Mouse (Mus musculus): ENCODE measurements around the gene Adam12.

Adam12 gene

DNA sequence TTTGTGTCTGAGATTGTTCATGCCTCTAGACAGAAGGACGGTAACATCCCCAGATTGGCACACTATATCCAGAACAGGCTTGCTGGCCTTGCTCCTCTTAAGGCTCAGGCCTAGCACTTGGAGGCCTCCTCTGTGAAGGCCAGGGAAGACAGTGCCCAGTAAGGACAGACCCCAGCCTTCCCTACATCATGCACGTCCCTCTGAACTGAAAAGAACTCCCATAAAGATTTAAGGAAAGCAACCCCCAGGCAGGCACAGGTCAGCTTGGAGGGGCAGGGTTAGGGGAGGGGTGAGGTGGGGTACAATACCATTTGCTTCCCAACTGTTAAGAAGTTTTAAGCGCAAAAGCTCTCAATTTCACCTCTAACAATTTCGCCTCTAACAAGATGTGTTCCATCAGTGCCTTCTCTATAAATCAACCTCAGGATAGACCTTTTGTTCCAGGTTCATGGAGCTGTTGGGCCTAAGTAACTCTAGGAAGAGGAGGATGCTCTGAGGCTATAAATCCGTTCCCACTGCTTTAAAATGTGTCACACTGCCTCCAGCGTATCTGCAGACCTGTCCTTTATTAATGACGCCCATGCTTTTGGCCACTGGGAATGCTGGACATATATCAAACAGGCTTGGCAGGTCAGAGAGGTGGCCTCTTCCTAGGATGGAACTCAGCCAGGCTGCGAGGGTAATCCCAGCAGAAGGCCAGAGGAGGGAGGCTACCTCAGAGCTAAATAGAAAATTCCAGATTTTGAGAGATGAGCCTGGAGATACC lies 150.5 kb downstream of the Adam12 start:
- no peak for DNase-seq (ENCODE audit: low spot score)

DNA sequence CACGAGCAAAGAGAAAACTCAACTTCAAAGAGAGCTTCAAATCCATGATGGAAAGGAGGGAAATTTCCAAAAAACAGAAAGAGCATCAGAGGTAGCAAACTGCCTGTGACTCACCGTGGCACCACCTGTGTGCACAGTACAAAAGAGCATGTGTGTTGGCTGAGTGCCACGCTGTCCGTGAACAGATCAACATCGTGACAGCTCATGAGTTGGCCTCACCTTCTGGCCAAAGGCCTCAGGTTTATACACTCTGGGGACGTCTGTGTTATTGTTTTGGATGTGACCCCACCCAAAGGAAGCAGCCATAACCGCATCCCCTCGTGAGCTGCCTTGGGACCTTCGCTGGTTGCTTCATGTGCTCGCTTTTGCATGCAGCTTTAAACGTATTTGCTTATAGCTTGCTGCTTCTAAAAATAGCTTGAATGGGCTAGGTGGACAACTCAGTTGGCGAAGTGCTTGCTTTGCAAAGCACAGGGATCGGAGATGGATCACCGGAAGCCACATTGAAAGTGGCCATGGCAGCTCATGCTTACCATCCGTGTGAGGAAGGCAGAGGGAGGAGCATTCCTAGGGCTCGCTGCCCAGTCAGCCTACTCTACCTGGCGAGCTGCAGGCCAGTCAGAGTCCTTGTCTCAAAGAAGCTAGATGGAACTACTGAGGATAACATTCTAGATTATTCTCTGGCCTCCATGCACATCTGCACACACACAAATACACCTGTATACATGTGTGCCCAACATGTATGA lies 151.8 kb downstream of the Adam12 start:
- DNase-seq (ENCODE audit: low spot score) = peak; percentile 8

DNA sequence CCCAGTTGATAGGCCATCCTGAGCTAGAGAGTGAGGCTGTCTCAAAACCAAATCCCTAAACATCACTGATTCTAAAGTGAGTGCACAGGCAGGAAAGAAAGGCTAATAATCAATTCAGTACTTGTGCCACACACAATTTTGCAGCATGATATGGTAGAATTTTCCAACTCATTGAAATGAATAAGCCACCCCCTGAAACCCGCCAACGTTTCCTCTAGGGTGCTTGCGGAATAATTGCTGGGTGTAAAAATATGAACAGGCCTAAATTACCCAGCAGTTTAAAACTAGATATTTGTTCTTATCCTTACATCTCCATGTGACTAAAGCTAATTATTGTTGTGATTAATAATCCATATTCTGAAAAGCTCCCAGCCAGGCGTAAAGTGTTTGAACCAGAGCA lies 154.3 kb downstream of the Adam12 start:
- DNase-seq (ENCODE audit: low spot score) = no peak

DNA sequence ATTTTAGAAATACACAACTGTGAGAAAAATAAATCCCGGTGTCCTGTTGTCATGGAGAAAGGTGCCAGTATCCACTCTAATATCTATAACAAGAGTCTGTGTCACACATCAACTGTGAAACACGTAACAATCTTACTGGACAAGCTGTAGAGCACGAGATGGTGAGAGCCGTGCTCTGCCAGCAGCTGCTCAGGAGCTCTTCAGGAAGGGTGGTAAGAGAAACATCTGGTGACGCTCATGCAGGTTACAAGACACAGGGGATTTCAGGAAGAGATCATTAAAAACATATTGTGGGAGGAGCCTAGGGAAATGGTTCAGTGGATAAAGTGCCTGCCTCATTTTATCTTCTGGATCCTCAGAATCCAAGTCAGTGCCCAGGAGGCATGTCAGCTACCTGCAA lies 158.9 kb downstream of the Adam12 start:
- no peak for DNase-seq (ENCODE audit: low spot score)

DNA sequence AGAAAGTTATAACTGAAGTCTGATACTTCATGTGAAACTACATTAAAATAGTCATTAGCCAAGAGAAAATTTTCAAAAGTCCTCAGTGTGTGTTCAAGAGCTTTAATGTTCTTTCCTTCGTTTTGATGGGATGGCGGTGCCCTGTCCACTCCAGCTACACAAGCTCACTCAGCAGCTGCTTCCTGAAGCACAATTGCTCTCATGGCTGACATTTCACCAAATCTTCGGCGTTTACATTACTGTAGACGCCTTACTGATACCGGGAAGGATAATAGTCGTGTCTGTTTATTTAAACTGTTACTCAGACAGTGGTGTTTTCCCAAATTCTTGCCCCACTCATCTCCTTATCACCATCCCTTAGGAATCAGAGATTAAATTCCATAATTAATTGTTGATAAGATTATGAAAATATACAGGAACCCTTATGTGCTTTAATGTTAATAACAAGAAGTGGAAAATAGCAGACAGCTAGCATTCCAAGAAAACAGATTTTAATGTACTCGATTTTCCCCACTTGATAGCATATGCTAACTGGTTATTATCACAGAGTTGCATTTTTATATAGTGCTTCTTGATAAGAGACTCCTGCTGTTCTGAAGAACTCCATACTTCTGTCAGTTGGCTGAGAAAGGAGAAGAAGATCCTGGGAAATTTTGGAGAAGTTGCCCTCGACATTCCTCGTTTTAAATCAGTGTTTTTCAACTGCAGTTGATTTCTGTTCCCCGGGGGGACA lies 160.6 kb downstream of the Adam12 start:
- DNase-seq (ENCODE audit: low spot score) = no peak

DNA sequence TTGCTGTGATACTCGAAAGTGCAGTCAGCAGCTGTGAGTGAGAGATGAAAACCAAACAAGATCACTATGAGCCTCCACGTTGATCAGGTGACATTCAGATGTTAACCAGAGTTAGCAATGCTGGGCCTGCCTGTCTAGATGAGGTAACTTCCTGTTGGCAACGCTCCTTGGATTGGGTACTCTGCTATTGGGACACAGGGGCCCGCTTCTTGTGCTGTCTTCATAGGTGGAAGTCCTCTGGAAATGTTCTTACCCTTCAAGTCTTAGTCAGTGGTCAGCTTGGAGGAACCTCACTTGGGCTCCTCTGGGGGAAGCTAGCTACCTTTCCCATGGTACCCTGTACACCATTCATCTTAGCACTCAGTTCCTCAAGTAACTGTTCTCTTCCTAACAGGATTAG lies 169.3 kb downstream of the Adam12 start:
- no peak for DNase-seq (ENCODE audit: low spot score)

DNA sequence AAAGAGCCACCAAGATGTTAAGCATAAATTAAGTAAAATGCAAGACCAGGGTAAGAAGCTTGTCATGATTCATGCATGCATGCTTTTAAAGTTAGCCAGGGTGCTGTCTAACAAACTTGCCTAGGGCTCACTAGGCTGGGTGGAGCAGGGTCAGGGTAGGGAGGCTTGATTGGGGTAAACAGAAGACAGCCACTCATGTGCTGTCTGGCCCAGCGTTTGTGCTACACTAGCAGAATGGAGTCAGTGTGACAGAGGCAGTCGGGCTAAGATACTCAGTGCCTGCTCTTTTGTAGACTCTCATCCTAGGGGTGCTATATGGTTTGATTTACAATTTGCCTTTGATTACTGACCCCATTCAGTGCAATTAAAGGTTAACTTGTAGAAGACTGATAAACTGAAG lies 179.5 kb downstream of the Adam12 start:
- DNase-seq (ENCODE audit: low spot score) = no peak

DNA sequence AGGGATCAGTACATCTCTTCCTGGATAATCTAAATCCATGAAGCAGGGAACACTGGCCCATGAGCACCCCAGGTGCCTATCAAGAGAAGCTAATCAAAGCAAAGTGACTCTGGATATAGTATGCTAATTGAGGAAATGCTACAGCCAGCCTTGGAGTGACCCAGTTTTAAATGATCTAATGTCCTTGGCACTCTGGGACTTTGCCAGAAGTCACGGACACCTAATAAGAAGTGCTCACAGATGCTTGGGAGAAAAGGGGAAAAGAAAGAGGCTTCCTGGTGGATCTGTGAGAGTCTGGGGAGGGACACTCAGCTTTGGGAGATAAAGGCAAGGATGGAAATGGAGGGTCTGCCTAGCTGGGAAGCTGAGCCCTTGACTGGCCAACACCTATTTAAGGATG lies 181.6 kb downstream of the Adam12 start:
- DNase-seq (ENCODE audit: low spot score) = no peak

DNA sequence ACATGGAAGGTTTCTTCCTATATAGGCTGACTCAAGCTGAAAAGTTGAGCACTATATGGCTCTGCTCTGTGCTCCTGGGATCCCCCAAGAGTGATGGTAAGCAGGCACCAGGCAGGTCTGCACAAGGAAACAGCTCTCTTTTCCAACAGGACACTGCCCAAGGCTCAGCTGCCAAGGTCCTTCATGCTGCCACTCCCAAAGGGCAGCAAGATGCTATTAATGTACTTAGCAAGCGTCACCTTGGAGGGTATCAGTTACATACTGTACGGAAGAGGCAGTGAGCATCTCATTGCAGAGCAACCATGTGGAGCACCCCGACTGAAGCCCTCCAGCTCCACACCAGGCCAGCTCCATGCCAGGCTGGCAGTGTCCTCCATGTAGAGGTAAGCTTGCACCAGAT lies 185.6 kb downstream of the Adam12 start:
- no peak for DNase-seq (ENCODE audit: low spot score)

DNA sequence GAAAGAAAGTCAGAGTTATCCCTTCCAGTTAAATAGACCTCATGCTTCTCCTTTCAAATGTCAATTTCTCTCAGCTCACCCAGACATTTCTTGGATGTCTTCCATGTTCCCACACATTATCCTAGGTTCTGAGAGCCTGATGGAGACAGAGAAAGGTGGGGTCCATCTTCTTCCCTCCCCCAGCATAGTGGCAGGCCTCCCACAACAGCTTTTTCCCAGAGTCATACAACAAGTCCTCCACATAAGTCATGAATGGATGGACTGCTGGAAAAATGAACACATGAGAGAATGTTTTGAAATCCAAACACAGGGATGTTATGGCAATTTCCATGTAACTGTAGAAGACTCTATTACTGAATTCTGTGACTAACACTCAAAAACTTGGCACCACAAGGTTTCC lies 188.4 kb downstream of the Adam12 start:
- DNase-seq (ENCODE audit: low spot score) = no peak

DNA sequence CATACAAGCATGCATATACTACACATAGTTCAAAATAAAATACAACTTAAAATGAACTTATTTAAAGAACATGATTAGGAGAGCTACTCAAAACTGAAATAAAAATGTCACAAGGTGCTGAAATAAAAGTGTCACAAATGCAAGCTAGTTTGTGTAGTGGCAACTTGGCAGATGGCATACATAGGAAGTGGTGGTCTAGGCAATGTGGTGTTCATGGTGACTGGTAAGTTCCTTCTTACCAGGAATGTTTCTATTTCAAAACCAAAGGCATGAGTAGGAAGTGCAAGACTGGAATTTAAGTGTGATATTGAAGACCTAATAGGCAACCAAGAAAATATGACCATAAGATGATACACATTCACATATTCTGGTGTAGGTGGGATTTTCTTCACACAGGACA lies 189.3 kb downstream of the Adam12 start:
- DNase-seq (ENCODE audit: low spot score) = no peak

DNA sequence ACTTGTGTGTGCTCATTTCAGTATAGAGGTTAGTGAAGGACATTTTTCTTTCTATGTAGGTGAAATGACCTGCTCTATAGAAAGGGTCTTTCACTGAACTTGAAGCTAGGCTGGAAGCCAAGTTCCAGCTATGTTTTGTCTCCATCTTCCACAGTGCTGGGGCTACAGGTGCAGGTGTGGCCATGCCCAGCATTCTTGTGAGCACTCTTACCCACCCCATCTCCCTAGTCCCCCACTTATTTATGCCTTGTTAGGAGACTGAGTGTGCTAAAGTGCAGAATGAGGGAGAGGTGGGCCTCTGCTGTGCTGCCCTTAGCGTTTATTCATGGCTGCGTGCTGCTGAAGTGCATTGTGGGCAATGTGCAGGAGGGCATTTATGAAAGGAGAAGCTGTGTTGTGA lies 198.0 kb downstream of the Adam12 start:
- DNase-seq (ENCODE audit: low spot score) = no peak

DNA sequence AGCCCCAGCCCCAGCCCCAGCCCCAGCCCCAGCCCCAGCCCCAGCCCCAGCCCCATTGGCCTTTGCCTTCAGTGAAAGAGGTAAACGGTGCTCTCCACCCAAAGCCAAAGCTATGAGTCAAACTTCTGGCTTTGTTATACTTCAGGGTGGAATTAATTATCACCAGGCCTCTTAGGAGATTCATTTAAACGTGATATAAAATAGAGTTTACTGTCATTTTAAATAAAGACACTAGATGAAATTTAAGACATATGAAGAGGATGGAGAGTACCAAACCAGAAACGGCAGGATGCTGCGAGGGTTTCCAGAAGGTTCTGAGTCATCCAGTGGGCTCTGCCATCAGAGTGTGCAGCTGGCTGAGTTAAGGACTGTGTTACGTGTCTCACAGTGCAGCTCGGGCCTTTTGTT lies 199.0 kb downstream of the Adam12 start:
- DNase-seq (ENCODE audit: low spot score) = no peak

DNA sequence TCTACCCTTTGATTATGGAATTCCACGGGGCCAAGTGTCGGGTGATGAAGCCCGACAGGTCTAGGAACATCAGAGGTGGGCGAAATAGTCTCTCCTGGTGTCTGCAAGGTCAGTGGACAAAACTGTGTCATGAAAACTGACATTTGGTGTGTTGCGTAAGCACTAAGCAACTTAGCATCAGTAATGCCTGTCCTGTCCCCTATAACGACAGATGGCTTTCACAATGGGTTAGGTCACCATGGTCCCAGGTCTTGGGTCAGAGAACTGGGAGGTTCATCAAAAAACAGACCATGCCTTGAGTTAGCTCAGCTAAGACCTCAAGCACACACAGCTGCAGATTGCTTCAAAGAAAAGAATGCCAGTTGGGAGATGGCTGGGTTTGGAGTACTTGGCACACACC lies 200.2 kb downstream of the Adam12 start:
- DNase-seq (ENCODE audit: low spot score) = no peak

DNA sequence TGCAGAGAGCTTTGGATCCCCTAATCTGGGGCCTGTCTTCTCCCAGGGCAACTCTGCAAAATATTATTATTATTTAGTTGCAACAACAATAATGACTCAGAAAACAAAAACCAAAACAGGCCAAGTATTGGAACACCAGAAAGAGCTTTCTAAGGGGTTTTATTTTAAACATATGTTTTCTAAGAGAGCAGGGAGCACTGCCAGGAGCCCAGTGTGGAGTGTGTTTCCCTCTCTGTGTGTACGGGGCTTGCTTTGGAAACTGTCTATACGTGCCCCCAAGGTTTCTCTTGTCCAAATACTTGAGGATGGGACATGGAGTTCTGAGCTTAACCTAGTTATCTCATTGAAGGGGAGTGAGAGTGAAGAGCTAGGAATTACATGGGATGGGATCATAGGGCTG lies 200.7 kb downstream of the Adam12 start:
- no peak for DNase-seq (ENCODE audit: low spot score)

DNA sequence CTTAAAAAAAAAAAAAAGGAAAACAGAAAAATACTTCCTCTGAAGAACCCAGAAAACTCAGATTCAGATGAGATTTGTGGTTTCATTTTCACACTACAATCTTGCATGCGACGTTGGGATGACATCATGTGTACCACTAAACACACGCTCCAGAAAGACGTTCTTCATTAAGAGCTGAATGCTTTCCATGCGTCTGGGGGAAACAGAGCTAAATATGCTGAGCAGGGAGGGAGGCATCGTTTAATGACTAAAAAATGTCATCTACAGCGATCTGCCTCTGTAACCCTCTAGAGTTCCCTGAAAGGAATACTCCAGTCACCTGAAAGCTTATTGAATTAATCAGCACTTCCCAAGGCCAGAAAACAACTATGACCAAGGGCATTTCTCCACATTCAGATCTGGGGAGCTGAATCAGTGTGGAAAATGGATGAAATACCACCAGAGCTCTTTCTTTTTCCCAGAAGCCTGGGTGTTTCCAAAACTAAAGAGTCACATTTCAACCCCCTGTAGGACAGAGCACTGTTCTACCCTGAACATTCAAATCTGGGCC lies 203.6 kb downstream of the Adam12 start:
- no peak for DNase-seq (ENCODE audit: low spot score)

DNA sequence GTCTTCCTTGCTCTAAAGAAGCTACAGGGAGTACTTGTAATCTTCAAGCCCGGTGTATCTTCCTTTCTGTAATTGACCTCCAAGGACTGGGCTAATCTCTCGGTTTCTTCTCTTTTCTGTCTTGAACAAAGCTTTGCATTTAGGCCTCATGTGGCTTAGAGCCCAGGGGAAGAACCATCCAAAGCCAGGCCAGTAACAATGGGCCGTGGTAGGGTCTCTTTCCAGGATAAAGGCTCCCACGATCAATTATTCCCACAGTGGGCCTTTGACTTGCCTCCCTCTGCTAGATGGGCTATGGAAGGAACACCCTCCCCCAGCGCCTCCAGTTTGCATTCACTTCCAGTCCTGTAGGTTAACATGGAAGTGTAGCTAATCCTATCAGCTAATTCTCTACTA lies 204.9 kb downstream of the Adam12 start:
- no peak for DNase-seq (ENCODE audit: low spot score)

DNA sequence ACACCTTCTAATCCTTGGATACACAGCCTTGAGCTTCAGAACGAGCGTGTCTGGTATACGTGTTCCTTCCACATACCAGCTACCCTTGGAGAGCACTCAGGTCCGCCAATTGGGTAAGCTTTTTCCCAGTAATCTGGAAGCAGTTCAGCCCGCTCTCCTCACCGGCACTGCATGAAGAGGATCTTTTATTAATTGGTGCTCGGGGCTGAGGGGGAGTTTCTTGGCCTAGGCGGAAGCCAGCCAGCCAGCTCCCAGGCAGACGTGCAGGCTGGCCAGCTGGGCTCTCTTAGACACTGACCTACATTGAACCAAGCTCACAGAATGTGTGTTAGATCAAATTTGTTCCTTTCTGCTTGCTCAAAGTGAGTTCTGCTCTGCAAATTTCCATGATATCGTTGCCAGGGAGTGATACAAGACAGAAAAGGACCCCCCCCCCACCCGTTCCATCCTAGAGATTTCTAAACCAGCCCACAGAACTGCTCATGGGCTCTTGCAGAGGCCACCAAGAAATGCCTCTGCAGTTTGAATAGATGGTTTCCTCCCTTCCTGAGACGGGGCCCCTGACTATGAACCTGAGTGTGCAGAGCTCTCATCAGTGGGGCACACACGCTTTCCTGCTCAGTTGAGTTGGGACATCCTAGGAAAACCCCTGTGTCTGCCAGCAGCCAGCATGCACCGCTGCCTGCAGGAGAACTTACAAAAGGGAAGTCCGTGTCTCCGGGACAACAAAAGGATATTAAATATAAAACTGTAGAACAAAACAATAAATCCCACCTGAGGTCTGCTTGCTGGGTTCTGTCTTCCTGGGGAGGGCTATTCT lies 205.5 kb downstream of the Adam12 start:
- DNase-seq (ENCODE audit: low spot score) = peak; percentile 80

DNA sequence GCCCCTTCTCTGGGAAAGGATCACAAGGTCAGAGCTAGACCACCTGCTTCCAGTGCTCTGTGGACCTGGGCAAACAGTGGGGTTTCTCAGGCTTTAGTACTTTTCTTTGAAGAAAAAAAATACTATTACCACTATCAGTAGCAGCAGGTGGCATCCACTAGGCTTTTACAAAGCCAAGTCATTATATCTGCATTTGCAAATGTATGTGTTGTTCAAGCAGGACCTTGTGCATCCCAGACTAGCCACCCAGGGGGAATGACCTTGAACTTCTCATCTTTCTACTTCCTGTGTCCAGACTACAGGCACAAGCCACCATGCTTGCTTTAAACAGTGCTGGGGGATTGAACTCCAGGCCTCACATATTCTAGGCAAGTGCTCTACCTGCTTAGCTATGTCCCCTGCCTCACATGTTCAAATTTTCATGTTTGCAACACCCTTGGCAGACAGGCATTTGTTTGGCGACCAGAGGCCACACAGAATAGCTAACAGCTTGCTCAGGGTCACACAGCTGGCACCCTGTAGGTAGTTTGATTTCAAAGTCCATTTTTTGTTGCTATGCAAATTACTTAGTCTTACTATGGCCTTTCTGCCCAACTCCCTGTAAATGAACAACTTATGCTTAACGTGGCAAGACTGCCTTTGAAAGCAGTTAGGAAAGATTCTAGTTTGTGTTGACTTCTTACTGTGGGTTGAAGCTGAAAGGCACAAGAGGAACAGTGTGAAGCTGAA lies 209.6 kb downstream of the Adam12 start:
- no peak for DNase-seq (ENCODE audit: low spot score)

DNA sequence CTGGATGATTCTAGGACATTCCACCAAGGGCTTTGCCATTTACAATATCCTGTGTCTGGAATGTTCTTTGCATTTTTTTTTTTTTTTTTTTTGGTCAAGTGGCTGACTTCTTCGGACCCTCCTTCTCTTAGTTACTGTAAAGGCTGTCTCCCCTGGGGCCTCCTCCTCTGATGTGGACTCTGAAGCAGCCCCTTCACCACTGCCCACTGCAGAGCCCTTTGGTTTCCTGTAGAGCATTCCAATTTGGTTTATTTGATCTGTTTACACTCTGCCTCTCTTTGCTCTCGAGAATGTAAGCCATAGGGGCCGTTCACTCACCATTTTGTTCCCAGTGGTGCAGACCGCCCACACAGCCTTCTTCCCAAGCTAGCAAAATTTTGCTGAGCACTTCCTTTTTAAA lies 216.7 kb downstream of the Adam12 start:
- DNase-seq (ENCODE audit: low spot score) = no peak

DNA sequence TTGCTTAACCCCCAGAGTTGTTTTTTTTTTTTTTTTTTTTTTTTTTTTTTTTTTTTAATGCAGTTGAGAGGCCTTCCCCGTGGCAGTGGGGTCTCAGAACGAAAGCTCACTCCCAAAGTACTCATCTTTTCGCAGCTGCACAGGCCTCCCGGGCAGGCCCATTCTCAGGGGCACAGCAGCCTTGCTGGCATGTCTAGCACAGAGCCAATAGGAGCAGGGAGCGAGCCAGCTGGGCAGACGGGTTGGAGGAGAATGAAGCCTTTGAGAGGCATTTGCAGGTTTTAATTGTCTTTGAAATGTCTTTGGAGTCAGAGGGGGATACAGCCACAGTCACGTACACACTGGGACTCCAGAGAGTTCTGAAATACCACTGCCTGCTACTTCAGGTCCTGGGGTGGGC lies 217.2 kb downstream of the Adam12 start:
- no peak for DNase-seq (ENCODE audit: low spot score)

Data from lung, postnatal 25 days (tissue).